Mouse (Mus musculus) lung, postnatal 0 days (tissue): ENCODE data around the gene Gys1.

Experiments
- CTCF ChIP-seq: IDR thresholded peaks from 2 replicates; pipeline ENCODE4 v1.5.1; 2016; ENCODE audit warnings: antibody characterized with exemption, mild to moderate bottlenecking
- EP300 ChIP-seq: IDR thresholded peaks from 2 replicates; pipeline ENCODE4 v1.6.1; 2016; ENCODE audit warnings: antibody characterized with exemption, mild to moderate bottlenecking, control low read depth

- no peak for TF ChIP-seq CTCF
- TF ChIP-seq EP300: no peak
These were observed 25.7 kb upstream of the Gys1 start for GRCm38 (mm10) chr7:45408949-45409348.
